Mouse (Mus musculus) monocyte, adult 5-6 weeks (primary cell): ENCODE data around the gene Narfl. TPM values are rescaled to one million over a fixed set of nuclear protein-coding genes. Genes with fewer than 3 reads are reported as not detected.
"Not testable (repeated sequence)": the region's sequence is repeated elsewhere in the genome, so short reads cannot be mapped to it uniquely, and the experiment has no call there.

ENCODE experiments used
- ATAC-seq: fragments of 153-309, 156-312 bp; replicated peaks from 2 replicates; pipeline ENCODE4 v1.8.0; 2017; ENCODE audit warnings: mild to moderate bottlenecking; ENCODE audit not compliant: low TSS enrichment, insufficient number of reproducible peaks, severe bottlenecking, poor library complexity, low FRiP score
- total RNA-seq: library from RNA; stranded (forward); fragments of 200-1000, 200-491, 200-594 nt; gene quantifications from 3 replicates; pipeline ENCODE4 v1.2.3, GENCODE M21; 2017

Gene Narfl
- total RNA-seq, 1 experiment from 2014 or later: 22.3 TPM

DNA sequence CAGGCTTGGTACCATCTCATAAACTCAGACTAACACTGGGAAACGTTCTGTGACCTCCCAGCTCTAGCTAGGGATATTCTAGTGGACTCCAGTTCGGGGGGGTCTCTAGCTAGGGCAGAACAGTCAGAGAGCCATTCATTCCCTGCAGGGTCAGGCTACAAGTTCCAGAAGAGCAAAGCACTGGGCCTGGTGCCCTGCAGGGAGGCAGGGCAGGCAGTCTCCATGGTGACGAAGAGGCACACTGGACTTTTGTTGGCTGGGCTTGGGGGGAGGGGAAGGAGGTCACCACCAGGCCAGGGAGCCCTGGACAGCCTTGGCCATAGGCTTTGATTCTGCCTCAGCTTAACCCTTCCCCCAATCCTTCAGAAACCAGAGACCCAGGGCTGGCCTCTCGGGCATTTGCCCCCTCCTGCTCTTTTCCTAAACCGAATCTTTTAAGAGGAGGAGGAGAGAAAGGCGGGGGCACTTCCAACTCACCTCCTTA is 22.1 kb downstream of the Narfl start, which contains the start of gene AC134908.4:
AC134908.4 (minus strand) TSS at position 51 of the 484 bp plus-strand sequence.
- ATAC-seq: no peak

DNA sequence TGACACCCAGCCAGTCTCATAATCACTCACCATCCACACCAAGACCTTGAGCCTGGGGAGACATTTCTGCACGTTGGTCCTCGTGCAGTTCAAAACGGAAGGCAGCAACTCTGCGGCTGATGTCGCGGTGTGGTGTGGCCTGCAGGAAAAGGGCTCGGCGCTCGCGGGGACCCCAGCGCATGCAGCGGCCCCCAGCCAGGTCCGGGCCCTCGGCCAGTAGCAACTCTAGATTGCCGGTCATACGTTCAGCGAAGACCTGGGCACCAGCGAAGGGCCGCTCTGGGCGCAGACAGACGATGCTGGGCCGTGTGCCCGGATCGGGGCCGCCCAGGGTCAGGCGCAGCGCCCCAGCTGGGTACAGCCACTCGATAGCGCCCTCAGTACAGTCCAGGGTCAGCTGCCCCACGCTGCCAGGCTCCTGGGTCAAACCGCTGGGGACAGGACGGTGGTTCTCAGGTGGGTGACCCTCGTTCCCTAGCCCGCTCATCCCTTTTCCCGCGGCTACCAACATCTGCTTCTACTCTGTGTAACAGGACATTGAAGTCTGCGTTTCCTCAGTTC is 22.7 kb downstream of the Narfl start:
- ATAC-seq: no peak

DNA sequence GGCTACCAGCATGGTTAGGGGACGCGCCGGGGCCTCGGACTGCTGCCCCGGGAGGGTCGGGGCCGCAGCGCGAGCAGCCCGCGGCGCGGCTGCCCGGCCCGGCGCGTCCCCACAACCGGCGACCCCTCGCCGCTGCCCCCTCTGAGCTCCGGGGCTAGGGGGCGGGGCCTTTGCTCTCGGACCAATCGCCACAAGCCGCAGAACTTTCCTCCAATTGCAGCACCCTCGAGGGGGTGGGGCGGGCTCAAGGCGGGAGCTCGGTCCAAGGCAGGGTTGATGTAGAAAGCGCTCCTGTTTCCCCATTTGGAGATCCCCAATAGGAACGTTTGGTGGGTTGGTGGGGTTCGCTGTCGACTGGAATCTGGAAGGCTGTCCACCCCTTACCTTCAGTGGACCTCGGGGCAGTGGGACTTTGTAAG is 23.4 kb downstream of the Narfl start, which contains the start of gene Metrn:
Metrn (minus strand) TSS at position 186 of the 419 bp plus-strand sequence.
- peak; percentile 81 for ATAC-seq

DNA sequence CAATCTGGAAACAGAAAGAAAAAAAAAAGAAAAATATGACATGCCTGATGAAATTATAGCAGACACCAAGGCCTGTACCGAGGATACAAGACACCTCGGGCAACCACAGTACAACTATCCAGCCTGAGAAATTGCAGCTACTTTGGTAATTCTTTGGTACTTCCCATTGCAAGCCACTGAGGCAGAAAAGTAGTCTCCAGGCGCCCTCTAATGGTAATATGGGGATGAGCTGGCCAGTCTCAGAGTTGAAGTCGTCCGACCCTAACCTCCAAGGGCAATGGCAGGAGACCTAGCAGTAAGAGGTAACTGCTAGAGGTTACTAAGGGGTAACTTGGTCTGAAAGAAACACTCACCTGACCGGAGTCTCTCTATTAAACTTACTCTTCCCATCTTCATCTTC is 27.5 kb downstream of the Narfl start:
- ATAC-seq: peak; percentile 88

DNA sequence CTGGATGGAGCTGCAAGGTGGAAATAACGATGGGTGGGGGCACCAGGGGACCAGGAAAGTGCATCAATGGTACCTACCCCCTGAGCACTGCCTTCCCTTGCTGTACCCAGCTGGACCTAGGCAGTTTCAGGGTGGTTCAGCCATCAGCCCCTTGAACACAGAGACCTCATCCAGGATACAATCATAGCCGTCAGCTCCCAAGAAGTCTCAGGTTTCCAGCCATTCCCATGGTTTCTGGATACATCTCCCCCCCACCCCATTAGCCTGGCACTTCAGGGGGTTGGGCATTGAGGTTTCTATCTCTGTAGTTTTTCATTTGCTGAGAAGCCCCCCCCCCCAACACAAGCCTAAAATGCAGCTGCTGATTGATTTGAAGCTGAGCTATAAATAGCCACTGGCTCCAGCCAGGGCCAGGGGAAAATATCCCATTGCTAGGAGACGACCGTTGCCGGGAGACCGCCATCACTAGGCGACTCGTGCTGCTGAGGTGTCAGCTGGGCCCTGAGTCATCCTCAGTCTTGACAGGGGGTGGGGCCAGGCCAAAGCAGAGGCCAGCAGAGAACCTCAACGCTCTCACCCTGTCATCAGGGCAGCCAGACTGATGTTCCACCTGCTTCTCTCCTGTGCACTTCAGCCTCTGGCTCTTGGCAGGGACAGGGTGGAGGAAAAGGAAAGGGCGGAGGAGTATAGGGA is 29.4 kb downstream of the Narfl start:
- no peak for ATAC-seq

DNA sequence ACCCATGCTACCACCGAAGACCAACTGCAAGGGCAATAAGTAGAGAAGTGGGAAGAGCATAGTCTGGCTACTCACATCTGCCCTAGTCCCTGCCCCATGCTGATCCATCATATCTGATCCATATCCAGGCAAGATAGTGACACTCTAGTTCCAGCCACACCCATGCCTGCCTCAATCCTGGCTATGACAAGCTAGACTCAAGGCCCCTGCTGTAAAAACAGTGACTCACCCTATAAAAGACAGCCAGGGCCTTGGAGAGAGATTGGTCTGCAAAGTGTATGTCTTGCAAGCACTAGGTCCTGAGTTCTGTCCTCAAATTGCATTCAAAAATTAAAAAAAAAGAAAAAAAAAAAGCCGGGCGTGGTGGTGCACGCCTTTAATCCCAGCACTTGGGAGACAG is 32.9 kb downstream of the Narfl start:
- no peak for ATAC-seq

DNA sequence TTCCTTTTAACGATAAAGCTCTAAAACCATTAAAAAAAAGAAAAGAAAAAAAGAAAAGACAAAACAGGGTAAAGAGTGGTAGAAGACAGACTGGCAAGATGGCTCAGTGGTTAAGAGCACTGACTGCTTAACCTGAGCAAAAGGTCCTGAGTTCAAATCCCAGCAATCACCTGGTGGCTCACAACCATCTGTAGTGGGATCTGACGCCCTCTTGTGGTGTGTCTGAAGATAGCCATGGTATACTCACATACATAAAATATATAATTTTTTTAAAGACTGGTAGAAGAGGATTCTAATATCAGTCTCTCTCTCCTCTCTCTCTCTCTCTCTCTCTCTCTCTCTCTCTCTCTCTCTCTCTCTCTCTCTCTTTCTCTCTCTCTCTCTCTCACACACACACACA is 33.9 kb downstream of the Narfl start:
- not testable (repeated sequence) for ATAC-seq

DNA sequence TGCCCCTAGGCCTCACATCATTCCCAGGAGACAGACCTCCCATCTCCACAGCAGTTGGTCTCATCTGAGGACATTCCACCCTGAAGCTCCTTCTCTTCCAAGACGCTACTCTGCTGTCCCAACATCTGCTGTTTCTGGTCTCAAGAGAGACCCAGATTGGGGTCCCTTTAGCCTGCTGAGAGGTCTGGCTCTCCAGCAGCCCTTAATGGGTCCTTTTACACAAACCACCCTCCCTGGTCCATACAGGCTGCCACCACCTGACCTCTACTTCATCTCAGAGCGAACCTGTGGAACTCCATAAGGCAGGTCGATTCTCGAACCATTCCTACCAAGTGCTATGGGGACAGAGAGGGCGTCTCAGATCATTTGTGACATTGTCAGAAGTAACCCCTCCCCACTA is 34.5 kb downstream of the Narfl start:
- ATAC-seq: no peak

DNA sequence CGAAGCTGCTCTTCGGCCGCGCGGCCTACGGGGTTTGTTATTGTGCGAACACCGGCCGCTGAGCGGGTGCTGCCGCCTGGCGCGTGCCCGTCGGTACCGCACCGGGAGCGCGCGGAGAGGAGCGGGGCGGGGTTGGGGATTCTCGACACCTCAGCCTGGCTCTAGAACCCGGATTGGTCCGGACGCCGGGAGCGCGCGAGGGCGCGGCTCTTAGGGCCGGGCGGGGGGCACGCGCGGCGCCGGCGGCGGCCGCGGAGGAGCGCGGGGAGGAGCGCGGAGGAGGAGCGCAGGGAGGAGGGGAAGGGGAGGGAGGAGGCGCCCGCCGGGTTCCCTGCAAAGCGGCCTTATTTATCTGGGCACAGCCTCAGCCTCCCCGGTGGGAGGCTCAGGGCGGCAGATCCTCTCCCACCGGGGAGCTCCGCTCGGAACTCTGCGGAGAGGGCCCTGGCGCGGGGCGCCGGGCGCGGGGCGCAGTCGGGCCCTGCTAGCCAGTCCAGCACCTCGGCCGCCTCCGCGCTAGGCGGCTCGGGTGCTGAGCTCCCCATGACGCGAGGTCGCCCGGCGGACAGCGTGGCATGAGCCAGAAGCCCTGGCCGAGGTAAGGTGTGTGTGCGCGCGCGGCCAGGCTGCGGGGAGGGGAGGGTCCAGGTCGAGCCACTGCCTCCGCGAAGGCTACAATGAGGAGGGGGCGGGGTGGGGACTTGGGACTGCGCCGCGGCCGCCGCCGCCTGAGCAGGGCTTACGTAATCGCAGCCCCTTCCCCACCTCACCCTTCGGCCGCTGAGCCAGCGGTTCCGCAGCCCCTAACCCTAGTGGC is 35.4 kb downstream of the Narfl start, which contains the start of gene Fbxl16:
Fbxl16 (plus strand) TSS at position 297 of the 817 bp plus-strand sequence.
- no peak for ATAC-seq

DNA sequence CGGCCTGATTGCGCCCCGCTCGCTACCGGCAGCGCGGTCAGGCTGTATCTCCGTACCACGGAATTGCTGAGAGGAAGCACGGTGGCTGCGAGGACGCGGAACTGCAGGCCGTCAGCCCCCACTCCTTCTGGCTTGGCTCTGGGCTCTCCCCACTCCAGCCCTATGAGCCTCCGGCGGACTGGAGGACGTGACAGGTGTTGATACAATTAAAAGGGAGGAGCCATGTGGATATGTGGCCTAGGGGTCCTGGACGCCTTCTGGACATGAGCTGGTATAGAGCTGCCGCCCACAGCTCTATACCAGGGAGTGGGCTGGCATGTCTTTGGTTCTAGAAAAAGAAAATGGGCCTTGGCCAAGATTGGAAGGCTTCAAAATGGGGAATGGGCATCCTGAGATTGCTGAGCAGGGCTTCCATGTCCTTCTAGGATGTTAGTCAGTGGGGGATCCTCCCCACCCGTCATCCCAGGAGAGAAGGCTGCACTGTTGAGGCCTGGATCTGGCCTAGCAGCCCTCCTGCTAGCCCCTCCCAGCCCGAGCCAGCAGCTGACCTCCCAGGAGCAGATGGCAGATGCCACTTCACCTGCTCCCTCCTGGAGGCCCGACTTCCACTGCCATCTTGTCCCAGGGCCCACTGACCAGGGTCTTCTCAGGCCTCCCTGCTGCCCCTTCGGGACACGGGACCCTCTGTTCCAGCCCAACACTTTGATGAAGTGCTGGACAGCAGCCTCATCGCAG is 36.2 kb downstream of the Narfl start:
- no peak for ATAC-seq

DNA sequence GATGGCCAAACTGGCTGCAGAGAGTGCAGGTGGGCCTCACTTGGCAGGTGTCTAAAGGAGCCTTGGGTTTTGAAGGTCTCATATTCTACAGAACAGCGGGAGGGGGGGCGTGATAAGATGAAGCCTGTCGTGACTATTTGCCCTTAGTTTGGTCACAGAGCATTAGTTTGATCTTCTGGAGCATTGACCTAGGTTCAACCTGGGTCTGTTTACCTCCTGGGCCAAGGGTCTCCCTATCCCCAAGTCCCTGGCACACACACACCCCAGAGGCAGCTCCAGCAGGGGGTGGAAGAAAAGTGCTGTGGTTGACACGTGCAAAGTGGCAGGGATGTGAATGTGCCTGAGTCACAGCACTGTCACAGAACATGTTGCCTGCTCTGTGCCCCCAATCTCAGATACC is 37.3 kb downstream of the Narfl start:
- ATAC-seq: no peak

DNA sequence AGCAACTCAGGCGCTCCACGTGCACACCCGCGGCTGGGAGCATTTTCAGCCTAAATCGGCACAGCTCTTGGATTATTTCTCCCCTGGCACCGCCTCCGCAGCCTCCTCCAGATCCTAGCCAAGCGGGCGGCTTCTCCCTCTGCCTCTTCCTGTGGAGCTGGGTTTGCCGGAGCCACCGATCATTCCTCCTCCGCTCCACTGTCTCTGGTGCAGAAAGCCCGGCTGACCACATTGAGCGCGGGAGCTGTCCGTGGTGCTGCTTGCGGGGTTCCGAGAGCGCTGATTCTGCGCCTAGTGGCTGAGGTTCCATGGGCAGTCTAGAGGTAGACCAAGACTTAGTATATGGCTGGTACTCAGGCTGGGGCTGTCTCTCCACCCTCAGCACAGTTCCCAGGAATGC is 39.9 kb downstream of the Narfl start:
- ATAC-seq: peak; percentile 78

DNA sequence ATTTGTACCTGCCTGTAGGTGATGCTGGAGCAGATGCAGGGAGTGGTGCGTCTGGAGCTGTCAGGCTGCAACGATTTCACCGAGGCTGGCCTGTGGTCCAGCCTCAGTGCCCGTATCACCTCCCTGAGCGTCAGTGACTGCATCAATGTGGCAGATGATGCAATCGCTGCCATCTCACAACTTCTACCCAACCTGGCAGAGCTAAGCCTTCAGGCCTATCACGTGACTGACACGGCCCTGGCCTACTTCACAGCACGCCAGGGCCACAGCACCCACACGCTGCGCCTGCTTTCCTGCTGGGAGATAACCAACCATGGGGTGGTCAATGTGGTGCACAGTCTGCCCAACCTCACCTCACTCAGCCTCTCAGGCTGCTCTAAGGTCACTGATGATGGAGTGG is 44.1 kb downstream of the Narfl start:
- ATAC-seq: no peak

DNA sequence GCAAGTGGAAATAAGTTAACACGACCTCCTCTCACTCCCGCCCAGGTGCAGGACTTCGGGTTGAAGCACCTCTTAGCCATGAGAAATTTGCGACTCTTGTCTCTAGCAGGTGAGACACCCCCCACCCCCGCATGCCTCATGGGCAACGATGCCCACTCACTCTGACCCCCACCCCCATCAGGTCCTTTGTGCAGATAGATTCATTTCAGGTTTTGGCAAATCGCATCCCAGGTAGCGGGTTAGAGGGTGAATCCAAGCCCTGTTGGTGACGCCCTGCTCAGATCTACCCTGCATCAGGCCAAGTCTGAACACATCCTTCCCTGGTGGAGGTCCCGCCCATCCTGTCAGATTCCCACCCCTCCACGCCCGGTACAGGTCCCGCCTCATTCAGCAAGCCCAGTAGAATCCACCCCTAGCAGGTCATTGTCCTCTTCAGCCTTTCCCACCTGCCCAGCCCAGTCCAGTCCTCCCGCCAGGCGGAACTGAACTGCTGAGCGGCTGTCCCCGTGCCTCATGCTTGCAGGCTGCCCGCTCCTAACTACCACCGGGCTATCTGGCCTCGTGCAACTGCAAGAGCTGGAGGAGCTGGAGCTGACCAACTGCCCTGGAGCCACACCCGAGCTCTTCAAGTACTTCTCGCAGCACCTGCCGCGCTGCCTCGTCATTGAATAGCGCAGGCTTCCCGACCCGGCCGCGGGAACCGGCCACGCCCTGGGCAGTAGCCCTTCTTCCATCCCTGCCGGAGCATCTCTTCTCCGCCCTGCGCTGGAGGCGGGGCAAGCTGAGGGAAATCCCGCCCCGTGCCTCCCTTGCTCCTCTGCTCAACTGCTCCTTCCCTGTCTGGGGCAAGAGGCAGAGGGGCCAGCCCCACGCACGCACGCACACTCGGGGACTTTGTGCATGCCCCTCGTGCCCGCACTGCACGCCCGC is 45.5 kb downstream of the Narfl start:
- ATAC-seq: no peak

DNA sequence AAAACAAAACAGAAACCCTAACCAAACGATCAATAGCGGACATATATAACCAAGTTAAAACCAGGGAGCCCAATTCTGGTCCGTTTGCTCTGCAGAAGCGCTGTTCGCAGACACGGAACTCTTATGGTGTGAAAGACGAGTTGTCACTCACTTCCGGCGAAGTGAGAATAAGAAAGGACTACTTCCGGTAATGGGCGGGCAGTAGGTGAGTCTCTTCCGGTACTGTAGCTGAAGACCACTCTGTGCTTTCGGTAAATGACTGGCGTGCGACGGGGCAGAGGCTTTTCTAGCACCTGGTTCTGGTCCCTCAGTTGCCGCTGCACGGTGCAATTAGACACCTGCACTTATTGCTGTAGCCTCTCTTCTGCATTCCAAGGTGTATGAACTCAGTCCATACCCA is 49.9 kb downstream of the Narfl start, which contains the start of gene Wdr24:
Wdr24 (plus strand) TSS at position 176 of the 400 bp plus-strand sequence.
- peak; percentile 83 for ATAC-seq

DNA sequence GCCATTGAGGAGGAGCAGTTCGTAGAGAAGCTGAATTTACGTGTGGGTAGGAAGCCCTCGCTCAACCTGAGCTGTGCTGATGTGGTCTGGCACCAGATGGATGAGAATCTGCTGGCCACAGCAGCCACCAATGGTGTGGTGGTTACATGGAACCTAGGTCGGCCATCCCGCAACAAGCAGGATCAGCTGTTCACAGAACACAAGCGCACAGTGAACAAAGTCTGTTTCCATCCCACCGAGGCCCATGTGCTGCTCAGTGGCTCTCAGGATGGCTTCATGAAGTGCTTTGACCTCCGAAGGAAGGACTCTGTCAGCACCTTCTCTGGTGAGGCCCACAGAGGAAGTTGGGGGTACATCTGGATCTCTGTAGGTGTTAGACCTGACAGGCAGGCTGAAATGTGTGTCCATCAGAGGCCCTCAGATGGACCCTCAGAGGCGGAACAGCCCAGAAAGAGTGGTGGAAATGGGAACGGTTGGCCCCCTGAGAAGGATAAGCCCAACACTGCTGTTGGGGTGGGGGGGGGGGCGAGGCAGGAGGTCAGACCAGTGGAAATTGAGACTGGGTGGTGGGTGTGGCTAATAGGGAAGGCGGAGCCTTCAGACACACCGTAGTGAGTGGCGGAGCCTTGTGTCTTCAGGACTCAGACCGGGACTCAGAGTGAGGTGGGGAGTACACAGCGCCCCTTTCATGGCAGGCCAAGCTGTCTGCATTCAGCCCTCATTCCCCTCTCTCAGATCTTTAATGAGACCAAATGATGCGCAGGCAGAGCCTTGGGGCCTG is 51.0 kb downstream of the Narfl start:
- no peak for ATAC-seq

DNA sequence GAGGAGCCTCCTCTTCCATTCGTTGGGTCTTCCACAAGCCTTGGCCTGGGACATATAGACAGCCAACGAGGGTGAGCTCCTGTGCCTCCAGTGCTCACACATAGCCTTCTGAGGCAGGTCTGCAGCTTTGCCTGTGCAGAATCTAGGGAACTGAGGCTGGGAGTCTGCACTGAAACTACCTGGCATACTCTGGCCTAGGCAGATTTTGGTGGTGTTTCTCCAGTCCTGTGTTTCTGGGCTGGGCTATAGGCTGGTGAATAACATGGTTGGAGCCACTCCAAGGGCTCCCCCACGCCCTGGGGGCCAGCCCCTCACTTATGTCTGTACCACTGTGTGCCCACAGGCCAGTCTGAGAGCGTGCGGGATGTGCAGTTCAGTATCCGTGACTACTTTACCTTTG is 51.7 kb downstream of the Narfl start:
- ATAC-seq: no peak
